Mouse (Mus musculus) ovary, adult 18-20 months (tissue): ENCODE data around the gene Gm21936.
"Not testable (repeated sequence)": the region's sequence is repeated elsewhere in the genome, so short reads cannot be mapped to it uniquely, and the experiment has no call there.

ENCODE experiments used
- DNase-seq: peaks from one replicate; pipeline ENCODE4 v3.0.0; 2022; ENCODE audit warnings: low spot score, mixed read lengths

The Gm21936 gene

DNA sequence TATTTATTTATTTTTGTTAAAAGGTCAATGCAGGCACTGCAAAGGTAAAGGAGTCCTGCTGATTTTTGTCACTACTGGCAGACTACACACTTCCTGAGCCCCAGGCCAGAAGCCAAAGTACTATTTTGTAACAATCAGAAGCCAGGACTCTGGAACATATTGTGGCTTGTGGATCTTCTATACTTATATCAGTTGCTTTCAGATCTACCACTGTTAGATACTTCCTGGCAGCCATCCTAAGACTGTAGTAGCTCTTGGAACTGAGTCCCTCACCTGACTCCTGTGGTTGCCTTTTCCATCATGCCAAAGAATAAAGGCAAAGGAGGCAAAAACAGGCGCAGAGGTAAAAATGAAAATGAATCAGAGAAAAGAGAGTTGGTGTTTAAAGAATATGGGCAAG lies at the start of gene Gm21936:
Gene Gm21936 (plus strand): TSS at position 301 of the 400 bp plus-strand sequence.
- not testable (repeated sequence) for DNase-seq

- DNase-seq: not testable (repeated sequence)
Measured at GRCm38 (mm10) chr12:87775655-87776054, 19.7 kb upstream of the Gm21936 start, which contains the start of gene Gm21319. TSS of gene Gm21319 (minus strand) at chr12:87775755.

DNA sequence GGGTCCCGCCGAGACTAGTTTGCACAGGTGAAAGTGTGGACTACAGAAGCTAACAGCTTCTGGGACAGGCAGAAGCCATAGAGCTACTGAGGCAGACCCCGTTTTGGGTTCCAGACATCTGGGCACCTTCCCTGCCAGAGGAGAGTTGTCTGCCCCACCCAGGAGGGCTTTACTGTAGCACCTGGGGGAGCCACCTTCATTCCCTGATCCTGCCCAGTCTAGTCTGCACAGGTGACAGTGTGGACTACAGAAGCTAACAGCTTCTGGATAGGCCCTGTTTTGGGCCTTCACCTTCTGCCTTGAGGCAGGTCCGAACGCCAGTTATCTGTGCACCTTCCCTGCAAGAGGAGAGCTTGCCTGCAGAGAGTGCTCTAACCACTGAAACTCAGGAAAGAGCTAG lies 2.7 kb downstream of the Gm21936 start:
- not testable (repeated sequence) for DNase-seq

GRCm38 (mm10) chr12:87816277-87816676 lies 21.0 kb downstream of the Gm21936 start, which contains the start of gene BB287469:
TSS of gene BB287469 (plus strand) at chr12:87816577.
- DNase-seq: not testable (repeated sequence)

DNA sequence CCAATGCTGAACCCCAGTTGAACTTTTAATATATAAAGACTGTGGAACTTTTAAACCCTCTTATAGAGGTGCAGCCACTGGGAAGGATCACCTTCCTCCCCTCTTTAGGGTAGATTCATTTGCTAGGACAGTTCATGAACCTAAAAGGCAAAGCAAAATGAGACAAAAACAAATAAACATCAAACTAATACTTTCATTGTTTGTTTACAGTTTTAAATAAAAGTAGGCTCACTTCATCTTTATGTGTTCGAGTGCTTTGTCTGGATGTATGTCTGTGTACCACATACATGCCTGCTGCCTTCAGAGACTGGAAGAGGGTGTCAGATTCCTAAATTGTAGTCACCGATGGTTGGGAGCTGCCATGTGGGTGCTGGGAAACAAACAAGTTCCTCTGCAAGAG lies 46.9 kb downstream of the Gm21936 start, which contains the start of gene Gm2001:
Gene Gm2001 (minus strand): TSS at position 101 of the 400 bp plus-strand sequence.
- not testable (repeated sequence) for DNase-seq
